Mouse (Mus musculus) lung, postnatal 0 days (tissue): Measurements from ENCODE around the gene Naa16.

Experiments used
- CTCF ChIP-seq: IDR thresholded peaks from 2 replicates; pipeline ENCODE4 v1.5.1; 2016; ENCODE audit warnings: antibody characterized with exemption, mild to moderate bottlenecking
- EP300 ChIP-seq: IDR thresholded peaks from 2 replicates; pipeline ENCODE4 v1.6.1; 2016; ENCODE audit warnings: antibody characterized with exemption, mild to moderate bottlenecking, control low read depth

DNA sequence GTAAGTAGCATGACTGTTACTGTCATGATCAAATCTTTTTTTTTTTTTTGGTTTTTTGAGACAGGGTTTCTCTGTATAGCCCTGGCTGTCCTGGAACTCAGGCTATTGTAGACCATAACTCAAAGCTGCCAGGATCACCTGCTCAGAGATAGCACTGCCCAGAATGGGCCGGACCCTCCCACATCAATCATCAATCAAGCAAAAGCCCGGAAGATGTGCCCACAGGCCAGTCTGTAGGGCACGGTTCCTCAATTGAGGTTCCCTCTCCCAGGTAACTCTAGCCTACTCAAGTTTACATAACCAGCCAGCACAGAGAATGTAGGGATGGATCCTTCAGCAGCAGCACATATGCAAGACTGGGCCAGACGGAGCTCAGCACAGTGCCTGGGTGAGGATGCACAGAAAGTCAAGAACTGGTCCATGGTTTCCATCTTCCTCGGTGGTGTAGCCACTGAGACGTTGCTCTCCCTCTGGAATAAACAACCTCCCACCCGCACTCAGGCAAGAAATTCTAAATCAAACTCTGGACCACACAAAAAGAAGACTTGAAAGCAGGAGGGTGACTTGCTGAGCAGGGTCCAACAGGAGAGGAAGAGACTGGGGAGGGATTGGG, 103.2 kb downstream of the Naa16 start:
- TF ChIP-seq CTCF (no peak), EP300 (no peak)
